Mouse (Mus musculus) hindbrain, embryonic 11.5 days (tissue): ENCODE data around the gene Fcmr. TPM values are rescaled to one million over a fixed set of nuclear protein-coding genes. Genes with fewer than 3 reads are reported as not detected.

Experiments
- ATAC-seq: fragments of 200-750 bp; cut with Nextera tagmentation; 2 replicates; pipeline ENCODE4 v1.8.0; 2017; ENCODE audit warnings: mild to moderate bottlenecking, moderate TSS enrichment, moderate library complexity; ENCODE audit not compliant: low FRiP score
- DNase-seq: peaks from one replicate; pipeline ENCODE4 v3.0.0-alpha.2; 2015; ENCODE audit warnings: low spot score
- H3K27ac ChIP-seq: fragments of 300-500 bp; sonication (generic); 2 replicates; pipeline ENCODE4 v1.5.1; 2014; ENCODE audit warnings: mild to moderate bottlenecking, low read depth, low read length
- H3K27me3 ChIP-seq: fragments of 300-500 bp; sonication (generic); 2 replicates; pipeline ENCODE4 v1.6.1; 2014; ENCODE audit warnings: mild to moderate bottlenecking, low read length, moderate library complexity, mixed read lengths; ENCODE audit not compliant: control insufficient read depth, insufficient read depth
- H3K36me3 ChIP-seq: fragments of 300-500 bp; sonication (generic); 2 replicates; pipeline ENCODE4 v1.6.1; 2014; ENCODE audit warnings: mild to moderate bottlenecking, low read length, moderate library complexity, mixed read lengths; ENCODE audit not compliant: control insufficient read depth, insufficient read depth
- H3K4me1 ChIP-seq: fragments of 300-500 bp; sonication (generic); replicated peaks from 2 replicates; pipeline ENCODE4 v1.6.1; 2014; ENCODE audit warnings: low read length, mixed read lengths; ENCODE audit not compliant: control insufficient read depth, insufficient read depth
- H3K4me2 ChIP-seq: fragments of 300-500 bp; sonication (generic); replicated peaks from 2 replicates; pipeline ENCODE4 v1.6.1; 2014; ENCODE audit warnings: mild to moderate bottlenecking, low read depth, low read length
- H3K4me3 ChIP-seq: fragments of 300-500 bp; sonication (generic); 2 replicates; pipeline ENCODE4 v1.5.1; 2014; ENCODE audit warnings: low read depth, low read length
- H3K9ac ChIP-seq: fragments of 300-500 bp; sonication (generic); 2 replicates; pipeline ENCODE4 v1.6.1; 2014; ENCODE audit warnings: low read depth, low read length
- H3K9me3 ChIP-seq: fragments of 300-500 bp; sonication (generic); 2 replicates; pipeline ENCODE4 v1.6.1; 2016; ENCODE audit warnings: low read length; ENCODE audit not compliant: control insufficient read depth
- whole genome bisulfite sequencing: fragments of 180-500 bp; shearing (Covaris S2); extraction: QIAGEN DNeasy Blood & Tissue Kit; methylation state at CpG from one replicate; pipeline ENCODE4 v1.1.7; 2014; 5-methylcytosine and 5-hydroxymethylcytosine counted together
- polyA plus RNA-seq: library from polyadenylated mRNA; unstranded; fragments of >200 nt; fragmentation: Nextera tagmentation; extraction: Ambion mirVana; gene quantifications from 2 replicates; pipeline ENCODE4 v1.2.1, GENCODE M21; 2014

The Fcmr gene
- polyA plus RNA-seq, 1 experiment from 2014 or later, result not detected

- H3K9me3 ChIP-seq, result no peaks in the 10 kb centered on the region
- H3K4me1 ChIP-seq, result no peaks in the 10 kb centered on the region
- H3K27me3 ChIP-seq, result no peaks in the 10 kb centered on the region
- WGBS, result 86% methylated on average over 9 of the region's 9 CpGs
- H3K4me2 ChIP-seq, result no peak overlapping the region
- H3K4me3 ChIP-seq, result no peak overlapping the region
- H3K9ac ChIP-seq, result no peak overlapping the region
- no peak overlapping the region for H3K27ac ChIP-seq
- ATAC-seq (no peak), DNase-seq (no peak)
- H3K36me3 ChIP-seq, result no peaks in the 10 kb centered on the region
Measured at GRCm38 (mm10) chr1:130854819-130855218, 10.7 kb upstream of the Fcmr start.

- no peaks in the 10 kb centered on the region for H3K4me1 ChIP-seq
- H3K4me3 ChIP-seq, result no peak overlapping the region
- H3K9ac ChIP-seq, result no peak overlapping the region
- H3K9me3 ChIP-seq, result no peaks in the 10 kb centered on the region
- no peak overlapping the region for H3K27ac ChIP-seq
- WGBS, result 93% methylated on average over 2 of the region's 2 CpGs
- H3K27me3 ChIP-seq, result no peaks in the 10 kb centered on the region
- H3K36me3 ChIP-seq, result no peaks in the 10 kb centered on the region
- DNase-seq (no peak), ATAC-seq (no peak)
- no peak overlapping the region for H3K4me2 ChIP-seq
Measured at GRCm38 (mm10) chr1:130855723-130856122, 9.7 kb upstream of the Fcmr start.

GRCm38 (mm10) chr1:130857456-130857855 is 8.0 kb upstream of the Fcmr start:
- H3K4me2 ChIP-seq, result no peak overlapping the region
- no peak overlapping the region for H3K9ac ChIP-seq
- no peak overlapping the region for H3K27ac ChIP-seq
- ATAC-seq (no peak), DNase-seq (no peak)
- no peaks in the 10 kb centered on the region for H3K36me3 ChIP-seq
- 84% methylated on average over 4 of the region's 4 CpGs for WGBS
- no peaks in the 10 kb centered on the region for H3K9me3 ChIP-seq
- no peak overlapping the region for H3K4me3 ChIP-seq
- H3K27me3 ChIP-seq, result no peaks in the 10 kb centered on the region
- H3K4me1 ChIP-seq, result no peaks in the 10 kb centered on the region

- Histone ChIP-seq H3K9ac (no peak overlapping the region), H3K4me2 (no peak overlapping the region), H3K9me3 (no peaks in the 10 kb centered on the region), H3K4me3 (no peak overlapping the region), H3K27me3 (no peaks in the 10 kb centered on the region), H3K36me3 (no peaks in the 10 kb centered on the region), H3K4me1 (no peaks in the 10 kb centered on the region), H3K27ac (no peak overlapping the region)
- ATAC-seq (no peak), DNase-seq (no peak)
- WGBS, result 80% methylated on average over 4 of the region's 4 CpGs
Measured at GRCm38 (mm10) chr1:130864238-130864637, 1.2 kb upstream of the Fcmr start.

GRCm38 (mm10) chr1:130864741-130865140 is 728 bp upstream of the Fcmr start:
- Histone ChIP-seq H3K4me1 (no peaks in the 10 kb centered on the region), H3K36me3 (no peaks in the 10 kb centered on the region), H3K9ac (no peak overlapping the region), H3K4me3 (no peak overlapping the region), H3K4me2 (no peak overlapping the region), H3K27ac (no peak overlapping the region), H3K9me3 (no peaks in the 10 kb centered on the region), H3K27me3 (no peaks in the 10 kb centered on the region)
- no peak for ATAC-seq
- WGBS, result 87% methylated on average over 5 of the region's 5 CpGs
- no peak for DNase-seq

GRCm38 (mm10) chr1:130872912-130873311 is 7.4 kb downstream of the Fcmr start:
- Histone ChIP-seq H3K9ac (no peak overlapping the region), H3K27ac (no peak overlapping the region), H3K4me2 (no peak overlapping the region), H3K4me1 (no peaks in the 10 kb centered on the region), H3K36me3 (no peaks in the 10 kb centered on the region), H3K9me3 (no peaks in the 10 kb centered on the region), H3K4me3 (no peak overlapping the region), H3K27me3 (peaks cover 7% of the 10 kb centered on the region)
- WGBS, result 91% methylated on average over 2 of the region's 2 CpGs
- ATAC-seq (no peak), DNase-seq (no peak)

- Histone ChIP-seq H3K36me3 (no peaks in the 10 kb centered on the region), H3K27ac (no peak overlapping the region), H3K4me3 (no peak overlapping the region), H3K9ac (no peak overlapping the region), H3K9me3 (no peaks in the 10 kb centered on the region), H3K4me2 (no peak overlapping the region), H3K27me3 (peaks cover 11% of the 10 kb centered on the region), H3K4me1 (no peaks in the 10 kb centered on the region)
- DNase-seq, result peak; percentile 58
- WGBS, result 35% methylated on average over 3 of the region's 3 CpGs
- no peak for ATAC-seq
Measured at GRCm38 (mm10) chr1:130875139-130875538, 9.7 kb downstream of the Fcmr start.

- H3K9me3 ChIP-seq, result no peaks in the 10 kb centered on the region
- H3K4me1 ChIP-seq, result no peaks in the 10 kb centered on the region
- DNase-seq (no peak), ATAC-seq (no peak)
- H3K36me3 ChIP-seq, result no peaks in the 10 kb centered on the region
- WGBS, result 76% methylated on average over 3 of the region's 3 CpGs
- H3K27me3 ChIP-seq, result peaks cover 11% of the 10 kb centered on the region
- H3K4me3 ChIP-seq, result no peak overlapping the region
- no peak overlapping the region for H3K9ac ChIP-seq
- no peak overlapping the region for H3K27ac ChIP-seq
- no peak overlapping the region for H3K4me2 ChIP-seq
Measured at GRCm38 (mm10) chr1:130875910-130876309, 10.4 kb downstream of the Fcmr start.

- Histone ChIP-seq H3K4me1 (no peaks in the 10 kb centered on the region), H3K4me2 (no peak overlapping the region), H3K9ac (no peak overlapping the region), H3K27ac (no peak overlapping the region), H3K4me3 (no peak overlapping the region), H3K36me3 (no peaks in the 10 kb centered on the region), H3K9me3 (no peaks in the 10 kb centered on the region), H3K27me3 (peaks cover 11% of the 10 kb centered on the region)
- ATAC-seq (0 out of 2 replicates have a peak, but pooled peaks have one; percentile 25), DNase-seq (peak; percentile 87)
- WGBS, result 25% methylated on average over 3 of the region's 3 CpGs
Measured at GRCm38 (mm10) chr1:130876931-130877509, 11.6 kb downstream of the Fcmr start.
